Mouse (Mus musculus): ENCODE data around the gene Olfr458. TPM values are rescaled to one million over a fixed set of nuclear protein-coding genes. Genes with fewer than 3 reads are reported as not detected.

The Olfr458 gene
- polyA plus RNA-seq, 1 experiment from 2014 or later, result not detected

- 79% methylated on average over 4 of the region's 4 CpGs for WGBS
- Histone ChIP-seq H3K27me3 (ENCODE audit: control insufficient read depth, insufficient read depth, low read length) (no peaks in the 10 kb centered on the region), H3K36me3 (ENCODE audit: control insufficient read depth, insufficient read depth, low read length) (no peaks in the 10 kb centered on the region), H3K27ac (ENCODE audit: low read depth, low read length) (no peak overlapping the region), H3K4me3 (ENCODE audit: low read length) (no peak overlapping the region), H3K4me2 (replicated peaks; ENCODE audit: low read depth, low read length) (no peak overlapping the region), H3K4me1 (ENCODE audit: control insufficient read depth, insufficient read depth, low read length) (no peaks in the 10 kb centered on the region), H3K9ac (ENCODE audit: low read depth, low read length) (no peak overlapping the region), H3K9me3 (ENCODE audit: control insufficient read depth, low read length) (no peaks in the 10 kb centered on the region)
- ATAC-seq (ENCODE audit: low FRiP score, low TSS enrichment), result no peak
These were observed 5.5 kb upstream of the Olfr458 start for GRCm38 (mm10) chr6:42470542-42470941.

DNA sequence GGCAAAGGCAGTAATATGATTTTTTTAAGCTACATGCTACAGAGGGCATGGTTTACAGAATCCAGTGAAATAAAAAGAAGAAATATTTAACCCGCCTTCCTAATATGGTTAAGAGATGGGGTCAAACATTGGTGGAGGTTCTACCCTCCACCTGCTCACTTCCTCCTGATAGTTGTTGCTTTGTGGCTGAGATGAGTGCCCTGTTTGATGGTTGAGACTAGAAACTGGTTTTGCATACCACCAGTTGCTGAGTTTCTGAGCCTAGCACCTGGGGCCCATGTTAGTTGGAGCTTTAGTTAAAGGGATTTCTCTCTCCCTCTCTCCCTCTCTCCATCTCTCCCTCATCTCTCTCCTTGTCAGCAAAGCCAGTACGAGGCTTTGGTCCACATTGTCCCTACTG, 17.6 kb downstream of the Olfr458 start:
- Histone ChIP-seq H3K9me3 (ENCODE audit: control insufficient read depth, low read length) (no peaks in the 10 kb centered on the region), H3K36me3 (ENCODE audit: control insufficient read depth, insufficient read depth, low read length) (no peaks in the 10 kb centered on the region), H3K9ac (ENCODE audit: low read depth, low read length) (no peak overlapping the region), H3K4me2 (replicated peaks; ENCODE audit: low read depth, low read length) (no peak overlapping the region), H3K4me1 (ENCODE audit: control insufficient read depth, insufficient read depth, low read length) (no peaks in the 10 kb centered on the region), H3K27ac (ENCODE audit: low read depth, low read length) (no peak overlapping the region), H3K27me3 (ENCODE audit: control insufficient read depth, insufficient read depth, low read length) (no peaks in the 10 kb centered on the region), H3K4me3 (ENCODE audit: low read length) (no peak overlapping the region)
- no peak for ATAC-seq (ENCODE audit: low FRiP score, low TSS enrichment)
- 86% methylated on average over 2 of the region's 2 CpGs for WGBS

DNA sequence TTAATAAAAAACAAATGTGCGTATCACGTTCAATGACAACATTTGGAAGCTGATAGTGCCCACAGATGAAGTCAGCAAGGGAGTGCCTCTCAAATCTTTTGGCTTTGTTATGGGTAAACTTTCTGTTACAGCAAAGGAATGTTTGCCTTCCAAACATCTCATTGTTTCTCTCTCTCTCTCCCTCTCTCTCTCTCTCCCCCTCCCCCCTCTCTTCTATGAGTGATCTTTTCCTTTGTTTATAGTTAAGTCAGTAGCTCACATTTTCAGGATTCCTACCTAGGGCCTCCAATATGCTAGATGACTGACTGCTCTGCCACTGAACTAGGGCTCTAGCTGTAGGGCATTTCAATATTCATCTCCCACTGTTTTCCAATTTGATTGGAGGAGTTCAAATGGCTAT, 20.5 kb downstream of the Olfr458 start:
- ATAC-seq (ENCODE audit: low FRiP score, low TSS enrichment), result no peak

DNA sequence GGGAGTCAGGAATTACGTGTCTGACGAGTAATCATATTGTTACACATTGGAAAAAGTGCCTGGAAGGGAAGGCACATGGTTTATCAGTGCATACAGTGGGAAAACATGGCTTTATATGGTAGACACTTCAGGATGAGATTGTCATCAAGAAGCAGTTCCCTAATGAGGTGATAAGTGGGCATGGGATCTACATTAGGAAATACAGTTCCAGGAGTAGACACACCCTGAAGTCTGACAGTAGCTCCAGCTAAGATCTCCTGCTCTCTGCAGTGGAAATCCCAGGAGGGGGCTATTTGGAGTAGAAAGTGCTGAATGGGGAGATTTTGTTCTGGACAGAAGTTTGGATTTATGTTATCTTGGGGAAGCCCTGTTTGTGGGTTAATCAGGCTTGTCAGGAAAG, 23.6 kb downstream of the Olfr458 start:
- H3K4me3 ChIP-seq (ENCODE audit: low read length), result no peak overlapping the region
- no peak overlapping the region for H3K4me2 ChIP-seq (replicated peaks; ENCODE audit: low read depth, low read length)
- H3K27ac ChIP-seq (ENCODE audit: low read depth, low read length), result no peak overlapping the region
- WGBS, result 68% methylated on average over 2 of the region's 2 CpGs
- H3K36me3 ChIP-seq (ENCODE audit: control insufficient read depth, insufficient read depth, low read length), result no peaks in the 10 kb centered on the region
- no peaks in the 10 kb centered on the region for H3K27me3 ChIP-seq (ENCODE audit: control insufficient read depth, insufficient read depth, low read length)
- H3K4me1 ChIP-seq (ENCODE audit: control insufficient read depth, insufficient read depth, low read length), result no peaks in the 10 kb centered on the region
- H3K9ac ChIP-seq (ENCODE audit: low read depth, low read length), result no peak overlapping the region
- ATAC-seq (ENCODE audit: low FRiP score, low TSS enrichment), result no peak
- no peaks in the 10 kb centered on the region for H3K9me3 ChIP-seq (ENCODE audit: control insufficient read depth, low read length)

More for the DNA sequence above, 20.5 kb downstream of the Olfr458 start:
- H3K36me3 ChIP-seq (ENCODE audit: control insufficient read depth, insufficient read depth, low read length), result no peaks in the 10 kb centered on the region
- no peak overlapping the region for H3K4me3 ChIP-seq (ENCODE audit: low read length)
- H3K9me3 ChIP-seq (ENCODE audit: control insufficient read depth, low read length), result no peaks in the 10 kb centered on the region
- 79% methylated on average over 2 of the region's 2 CpGs for WGBS
- no peak overlapping the region for H3K4me2 ChIP-seq (replicated peaks; ENCODE audit: low read depth, low read length)
- H3K27me3 ChIP-seq (ENCODE audit: control insufficient read depth, insufficient read depth, low read length), result no peaks in the 10 kb centered on the region
- H3K9ac ChIP-seq (ENCODE audit: low read depth, low read length), result no peak overlapping the region
- H3K4me1 ChIP-seq (ENCODE audit: control insufficient read depth, insufficient read depth, low read length), result no peaks in the 10 kb centered on the region
- H3K27ac ChIP-seq (ENCODE audit: low read depth, low read length), result no peak overlapping the region

DNA sequence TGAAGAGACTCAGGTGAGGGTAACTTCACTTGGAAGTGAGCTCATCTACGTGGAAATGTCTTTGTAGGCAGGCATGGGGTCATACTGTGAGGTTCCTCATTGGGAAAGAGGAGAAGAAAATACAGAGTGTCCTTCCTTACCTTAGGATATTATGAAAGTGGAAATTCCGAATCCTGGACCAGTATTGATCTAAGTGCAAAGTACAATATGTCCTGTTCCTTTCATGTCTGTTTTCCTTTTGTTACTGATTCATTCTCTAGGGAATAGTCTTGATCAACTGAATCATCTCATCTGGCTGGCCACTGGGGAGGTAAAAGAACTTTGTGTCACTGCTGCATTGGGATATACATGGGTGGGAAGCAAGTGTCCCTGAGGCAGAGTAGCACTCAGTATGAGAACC, 29.5 kb downstream of the Olfr458 start:
- Histone ChIP-seq H3K4me3 (ENCODE audit: low read length) (no peak overlapping the region), H3K4me2 (replicated peaks; ENCODE audit: low read depth, low read length) (no peak overlapping the region), H3K4me1 (ENCODE audit: control insufficient read depth, insufficient read depth, low read length) (no peaks in the 10 kb centered on the region), H3K9me3 (ENCODE audit: control insufficient read depth, low read length) (no peaks in the 10 kb centered on the region), H3K9ac (ENCODE audit: low read depth, low read length) (no peak overlapping the region), H3K27me3 (ENCODE audit: control insufficient read depth, insufficient read depth, low read length) (no peaks in the 10 kb centered on the region), H3K27ac (ENCODE audit: low read depth, low read length) (no peak overlapping the region), H3K36me3 (ENCODE audit: control insufficient read depth, insufficient read depth, low read length) (no peaks in the 10 kb centered on the region)
- ATAC-seq (ENCODE audit: low FRiP score, low TSS enrichment), result no peak
- WGBS, result 79% methylated on average over 2 of the region's 2 CpGs

DNA sequence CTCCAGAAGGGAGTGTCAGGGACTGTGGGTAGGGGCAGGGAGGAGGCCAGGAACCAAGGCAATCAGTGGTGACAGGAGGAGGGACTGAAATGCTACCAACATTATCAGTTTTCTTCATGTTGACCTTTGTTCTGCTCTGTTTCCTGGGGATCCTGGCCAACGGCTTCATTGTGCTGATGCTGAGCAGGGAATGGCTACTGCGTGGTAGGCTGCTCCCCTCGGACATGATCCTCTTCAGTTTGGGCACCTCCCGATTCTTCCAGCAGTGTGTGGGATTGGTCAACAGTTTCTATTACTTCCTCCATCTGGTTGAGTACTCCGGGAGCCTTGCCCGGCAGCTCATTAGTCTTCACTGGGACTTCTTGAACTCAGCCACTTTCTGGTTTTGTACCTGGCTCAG, 30.6 kb downstream of the Olfr458 start, which contains the start of gene Tas2r126:
TSS of gene Tas2r126 (plus strand) at position 90 of the 400 bp plus-strand sequence.
- Histone ChIP-seq H3K36me3 (ENCODE audit: control insufficient read depth, insufficient read depth, low read length) (no peaks in the 10 kb centered on the region), H3K4me2 (replicated peaks; ENCODE audit: low read depth, low read length) (no peak within 1 kb of the TSS), H3K4me3 (ENCODE audit: low read length) (no peak within 1 kb of the TSS), H3K9me3 (ENCODE audit: control insufficient read depth, low read length) (no peaks in the 10 kb centered on the region), H3K4me1 (ENCODE audit: control insufficient read depth, insufficient read depth, low read length) (no peaks in the 10 kb centered on the region), H3K27me3 (ENCODE audit: control insufficient read depth, insufficient read depth, low read length) (no peaks in the 10 kb centered on the region), H3K27ac (ENCODE audit: low read depth, low read length) (no peak within 1 kb of the TSS), H3K9ac (ENCODE audit: low read depth, low read length) (no peak within 1 kb of the TSS)
- WGBS, result 59% methylated on average over 6 of the region's 6 CpGs
- no peak for ATAC-seq (ENCODE audit: low FRiP score, low TSS enrichment)

- H3K9me3 ChIP-seq (ENCODE audit: control insufficient read depth, low read length), result no peaks in the 10 kb centered on the region
- H3K36me3 ChIP-seq (ENCODE audit: control insufficient read depth, insufficient read depth, low read length), result no peaks in the 10 kb centered on the region
- ATAC-seq (ENCODE audit: low FRiP score, low TSS enrichment), result no peak
- no peaks in the 10 kb centered on the region for H3K27me3 ChIP-seq (ENCODE audit: control insufficient read depth, insufficient read depth, low read length)
- H3K27ac ChIP-seq (ENCODE audit: low read depth, low read length), result no peak overlapping the region
- 68% methylated on average over 2 of the region's 2 CpGs for WGBS
- H3K9ac ChIP-seq (ENCODE audit: low read depth, low read length), result no peak overlapping the region
- no peaks in the 10 kb centered on the region for H3K4me1 ChIP-seq (ENCODE audit: control insufficient read depth, insufficient read depth, low read length)
- H3K4me3 ChIP-seq (ENCODE audit: low read length), result no peak overlapping the region
- H3K4me2 ChIP-seq (replicated peaks; ENCODE audit: low read depth, low read length), result no peak overlapping the region
These were observed 31.4 kb downstream of the Olfr458 start for GRCm38 (mm10) chr6:42433554-42433953.

DNA sequence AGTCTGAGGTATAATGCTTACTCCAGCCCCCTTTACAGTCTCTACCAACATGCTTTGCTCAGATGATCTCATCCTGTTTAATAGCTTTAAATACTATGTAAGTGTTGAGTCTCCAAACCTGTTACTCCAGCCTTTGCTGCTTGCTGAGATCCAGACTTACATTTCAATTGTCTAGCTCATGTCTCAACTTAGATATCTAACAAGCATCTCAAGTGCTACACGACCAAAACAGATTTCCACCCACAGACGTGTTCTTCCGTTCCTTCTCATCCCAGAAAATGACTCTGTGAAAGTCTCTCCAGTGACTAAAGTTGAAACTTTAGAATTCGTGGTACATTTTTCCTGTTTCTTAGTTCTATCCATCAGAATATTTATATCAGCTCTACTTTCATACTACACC, 38.7 kb downstream of the Olfr458 start:
- H3K4me3 ChIP-seq (ENCODE audit: low read length), result no peak overlapping the region
- no peaks in the 10 kb centered on the region for H3K4me1 ChIP-seq (ENCODE audit: control insufficient read depth, insufficient read depth, low read length)
- no peak overlapping the region for H3K27ac ChIP-seq (ENCODE audit: low read depth, low read length)
- 87% methylated on average over 4 of the region's 4 CpGs for WGBS
- H3K27me3 ChIP-seq (ENCODE audit: control insufficient read depth, insufficient read depth, low read length), result no peaks in the 10 kb centered on the region
- no peak for ATAC-seq (ENCODE audit: low FRiP score, low TSS enrichment)
- H3K9me3 ChIP-seq (ENCODE audit: control insufficient read depth, low read length), result no peaks in the 10 kb centered on the region
- no peak overlapping the region for H3K9ac ChIP-seq (ENCODE audit: low read depth, low read length)
- no peak overlapping the region for H3K4me2 ChIP-seq (replicated peaks; ENCODE audit: low read depth, low read length)
- H3K36me3 ChIP-seq (ENCODE audit: control insufficient read depth, insufficient read depth, low read length), result no peaks in the 10 kb centered on the region

DNA sequence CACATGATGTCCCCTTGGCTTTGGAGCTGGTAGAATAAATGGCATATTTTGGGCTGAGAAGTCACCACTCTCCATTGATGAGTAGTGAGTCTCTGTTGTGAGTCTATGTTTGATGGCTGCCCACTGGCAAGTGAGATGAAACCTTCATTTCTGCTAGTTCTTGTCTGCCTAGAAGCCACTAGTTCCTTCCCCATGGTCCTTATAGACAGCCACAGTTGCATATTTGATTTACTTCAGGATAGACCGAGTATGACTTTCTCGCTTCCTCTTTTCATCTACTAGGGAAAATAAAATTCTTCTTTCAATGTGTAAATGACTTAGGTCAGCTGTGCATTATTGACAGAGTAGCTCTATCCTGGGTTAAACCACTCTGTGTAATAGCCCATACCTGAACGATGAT, 40.5 kb downstream of the Olfr458 start:
- Histone ChIP-seq H3K4me3 (ENCODE audit: low read length) (no peak overlapping the region), H3K9me3 (ENCODE audit: control insufficient read depth, low read length) (no peaks in the 10 kb centered on the region), H3K27me3 (ENCODE audit: control insufficient read depth, insufficient read depth, low read length) (no peaks in the 10 kb centered on the region), H3K9ac (ENCODE audit: low read depth, low read length) (no peak overlapping the region), H3K36me3 (ENCODE audit: control insufficient read depth, insufficient read depth, low read length) (no peaks in the 10 kb centered on the region), H3K4me2 (replicated peaks; ENCODE audit: low read depth, low read length) (no peak overlapping the region), H3K27ac (ENCODE audit: low read depth, low read length) (no peak overlapping the region), H3K4me1 (ENCODE audit: control insufficient read depth, insufficient read depth, low read length) (no peaks in the 10 kb centered on the region)
- no peak for ATAC-seq (ENCODE audit: low FRiP score, low TSS enrichment)
- WGBS, result 91% methylated on average over 3 of the region's 3 CpGs

DNA sequence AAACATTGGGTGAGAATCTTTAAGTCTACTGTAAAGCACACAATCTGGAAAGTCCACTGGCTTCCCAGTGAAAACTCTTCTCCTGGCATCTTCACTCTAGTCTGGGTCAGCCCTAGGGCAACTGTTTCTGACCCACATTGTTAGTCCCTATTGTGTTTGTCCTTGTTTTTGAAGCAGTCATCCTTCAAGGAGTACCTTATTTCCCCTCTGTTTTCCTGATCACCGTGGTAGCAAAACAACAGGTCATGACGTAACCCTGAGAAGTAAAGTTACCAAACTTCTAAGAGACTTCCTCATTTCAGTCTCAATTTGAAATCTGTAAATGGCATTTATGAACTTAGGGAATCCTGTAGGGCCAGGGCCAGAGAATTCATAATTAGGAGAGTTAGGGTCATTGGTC, 43.6 kb downstream of the Olfr458 start:
- Histone ChIP-seq H3K4me2 (replicated peaks; ENCODE audit: low read depth, low read length) (no peak overlapping the region), H3K9me3 (ENCODE audit: control insufficient read depth, low read length) (no peaks in the 10 kb centered on the region), H3K36me3 (ENCODE audit: control insufficient read depth, insufficient read depth, low read length) (no peaks in the 10 kb centered on the region), H3K27me3 (ENCODE audit: control insufficient read depth, insufficient read depth, low read length) (no peaks in the 10 kb centered on the region), H3K4me1 (ENCODE audit: control insufficient read depth, insufficient read depth, low read length) (no peaks in the 10 kb centered on the region), H3K27ac (ENCODE audit: low read depth, low read length) (no peak overlapping the region), H3K4me3 (ENCODE audit: low read length) (no peak overlapping the region), H3K9ac (ENCODE audit: low read depth, low read length) (no peak overlapping the region)
- WGBS, result 81% methylated on average over 2 of the region's 2 CpGs
- ATAC-seq (ENCODE audit: low FRiP score, low TSS enrichment), result no peak
